Mouse (Mus musculus) mouse trophoblast stem cell (cell line): ENCODE data around the gene Itih1.

Source experiments
- in situ Hi-C, 2 experiments: fragments of 300-500 bp; cut with MseI, MboI; formaldehyde crosslinking; loops; 2 replicates in 1 of 2; 3 replicates in 1 of 2; pipeline ENCODE4 v1.15.1; 2025

The Itih1 gene

DNA sequence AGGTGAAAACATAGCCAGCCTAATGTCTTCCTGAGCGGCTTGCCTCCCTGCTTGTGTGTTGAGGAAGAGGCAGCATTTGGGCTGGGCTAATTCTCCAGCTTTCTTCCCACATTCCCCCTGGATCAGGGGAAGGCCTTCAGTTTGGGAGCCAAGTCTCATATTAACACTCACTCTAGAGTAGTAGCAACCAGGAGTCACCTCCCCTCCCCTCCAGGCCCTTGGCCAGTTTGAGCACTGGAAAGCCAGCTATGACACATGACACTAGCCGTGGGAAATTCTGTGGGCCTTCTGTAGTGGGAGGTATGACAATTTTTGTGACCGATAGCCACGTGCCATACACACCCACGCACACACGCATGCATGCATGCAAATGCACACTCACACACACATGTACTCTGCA, 37.1 kb downstream of the Itih1 start:
- in situ Hi-C loops = no loop called here

DNA sequence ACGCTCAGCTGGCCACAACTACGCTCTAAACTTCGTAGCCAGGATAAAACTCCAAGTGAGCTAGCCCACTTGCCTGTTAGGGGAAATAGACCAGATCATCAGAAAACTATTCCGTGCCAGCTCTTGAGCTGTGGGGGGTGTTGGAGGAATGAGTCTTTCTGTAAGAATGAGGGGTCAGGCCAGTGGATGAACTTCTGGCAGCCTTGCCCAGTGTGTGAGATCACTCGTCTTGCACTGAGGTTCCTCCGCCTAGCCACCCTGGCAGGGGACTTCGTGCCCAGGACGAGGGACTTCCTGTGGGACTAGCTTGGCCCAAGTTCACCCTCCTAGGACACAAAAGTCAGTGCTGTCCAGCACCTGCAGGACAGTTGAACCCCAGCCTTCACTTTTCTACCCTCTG, 38.8 kb downstream of the Itih1 start:
- in situ Hi-C loops = no loop called here

DNA sequence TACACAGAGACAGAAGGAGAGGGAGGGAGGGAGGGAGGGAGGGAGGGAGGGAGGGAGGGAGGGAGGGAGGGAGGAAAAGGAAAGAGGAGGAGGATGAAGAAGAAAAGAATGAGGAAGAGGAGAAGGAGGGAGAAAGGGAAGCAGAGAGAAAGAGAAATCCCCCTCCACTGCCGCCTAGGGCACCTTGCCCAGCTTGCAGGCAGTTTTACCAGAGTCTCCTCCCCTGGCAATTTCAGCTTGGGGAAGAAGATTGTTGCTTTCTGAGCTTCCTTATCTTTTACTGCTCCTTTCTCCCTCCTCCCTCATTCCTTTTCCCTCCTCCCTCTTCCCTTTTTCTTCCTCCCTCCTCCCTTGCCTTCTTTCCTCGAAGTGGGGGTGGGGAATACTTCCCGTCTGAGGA, 40.1 kb downstream of the Itih1 start:
- in situ Hi-C loops = no loop called here

DNA sequence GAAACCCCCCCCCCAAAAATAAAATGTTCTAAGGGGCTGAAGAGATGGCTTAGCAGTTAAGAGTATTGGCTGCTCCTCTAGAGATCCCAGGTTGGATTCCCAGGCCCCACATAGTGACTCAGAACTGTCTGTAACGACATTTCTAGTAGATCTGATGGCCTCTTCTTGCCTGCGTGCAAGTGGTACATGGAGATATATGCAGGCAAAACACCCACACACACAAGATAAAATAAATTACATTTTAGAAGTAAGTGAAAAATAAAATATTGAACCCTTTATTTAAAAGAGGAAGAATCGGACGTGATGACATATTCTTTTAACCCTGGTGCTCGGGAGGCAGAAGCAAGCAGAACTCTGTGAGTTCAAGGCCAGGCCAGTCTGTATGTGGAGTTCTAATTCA, 40.5 kb downstream of the Itih1 start:
- in situ Hi-C loops = no loop called here

DNA sequence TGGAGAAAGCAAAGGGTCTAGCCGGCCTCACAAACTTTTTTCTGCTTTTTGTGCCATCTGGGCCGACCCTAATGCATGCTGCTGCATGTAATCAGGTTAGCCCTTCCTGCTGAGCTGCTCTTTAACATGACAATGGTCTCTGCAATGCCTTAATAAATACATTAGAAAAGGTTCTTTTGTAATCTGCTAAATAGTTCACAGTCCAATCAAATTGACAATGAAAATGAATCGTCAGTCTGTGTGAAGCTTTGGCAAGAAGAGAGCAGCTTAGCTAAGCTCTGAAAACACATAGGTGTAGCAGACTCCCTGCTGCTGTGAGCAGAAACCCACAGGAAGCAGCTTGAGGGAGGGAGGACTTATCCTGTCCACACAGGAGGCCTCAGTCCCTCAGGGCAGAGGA, 43.1 kb downstream of the Itih1 start:
- in situ Hi-C loops = no loop called here

DNA sequence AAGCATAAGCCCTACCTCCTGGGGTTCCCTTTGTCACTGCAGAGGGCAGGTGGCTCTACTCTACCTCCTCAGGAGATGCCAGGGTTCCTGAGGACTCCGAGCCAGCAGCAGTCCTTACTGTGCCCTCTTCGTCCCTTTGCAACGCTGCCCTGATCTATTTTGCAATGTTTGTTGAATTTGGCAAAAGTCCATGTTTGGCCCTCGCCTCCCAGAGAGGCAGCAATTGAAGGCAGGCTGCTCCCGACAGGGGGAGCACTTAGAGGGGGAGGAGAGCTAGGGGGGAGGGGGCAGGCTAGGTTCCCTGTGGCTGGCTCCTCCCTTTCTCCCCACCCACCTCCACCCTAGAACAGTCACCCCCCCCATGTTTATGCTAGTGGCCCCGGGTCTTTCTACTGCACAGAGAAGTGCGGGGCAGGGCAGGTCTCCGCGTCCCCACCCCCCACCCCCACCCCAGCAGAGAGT, 54.8 kb downstream of the Itih1 start:
- in situ Hi-C loops = no loop called here

DNA sequence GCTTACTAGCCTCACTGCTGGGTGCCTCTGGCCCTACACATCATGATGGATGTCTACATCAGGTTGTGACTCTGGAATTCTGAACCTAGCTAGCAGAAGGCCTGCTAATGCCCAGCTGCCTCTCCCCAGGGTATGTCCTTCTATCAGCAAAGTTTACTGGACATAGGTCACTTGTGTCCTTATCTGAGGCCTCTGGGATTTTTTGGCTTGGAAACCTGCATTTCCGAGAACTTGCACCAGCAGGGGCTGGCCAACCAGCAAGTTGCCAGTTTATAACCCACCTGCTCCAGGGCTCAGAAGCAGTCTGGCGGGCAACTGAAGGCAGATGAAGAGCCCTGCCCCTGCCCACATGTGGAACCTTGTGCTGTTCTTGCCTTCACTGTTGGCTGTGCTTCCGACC, 56.9 kb downstream of the Itih1 start, which contains the start of gene Itih4:
TSS of gene Itih4 (plus strand) at position 273 of the 400 bp plus-strand sequence.
- in situ Hi-C loops = no loop called here

DNA sequence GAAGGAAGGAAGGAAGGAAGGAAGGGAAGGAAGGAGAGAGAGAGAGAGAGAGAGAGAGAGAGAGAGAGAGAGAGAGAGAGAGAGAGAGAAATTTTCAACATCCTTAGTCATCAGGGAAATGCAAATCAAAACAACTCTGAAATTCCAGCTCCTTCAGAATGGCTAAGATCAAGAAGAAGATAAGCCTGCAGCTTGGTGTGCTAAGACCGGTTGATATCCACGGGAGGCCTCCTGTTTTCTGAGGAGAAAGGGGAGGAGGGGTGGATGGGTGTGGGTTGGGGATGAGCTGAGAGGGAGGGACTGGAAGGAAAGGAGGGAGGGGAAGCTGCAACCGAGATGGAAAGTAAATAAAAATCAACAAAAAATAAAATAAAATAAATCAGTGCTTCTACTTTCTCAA, 57.8 kb downstream of the Itih1 start:
- in situ Hi-C loops = no loop called here

DNA sequence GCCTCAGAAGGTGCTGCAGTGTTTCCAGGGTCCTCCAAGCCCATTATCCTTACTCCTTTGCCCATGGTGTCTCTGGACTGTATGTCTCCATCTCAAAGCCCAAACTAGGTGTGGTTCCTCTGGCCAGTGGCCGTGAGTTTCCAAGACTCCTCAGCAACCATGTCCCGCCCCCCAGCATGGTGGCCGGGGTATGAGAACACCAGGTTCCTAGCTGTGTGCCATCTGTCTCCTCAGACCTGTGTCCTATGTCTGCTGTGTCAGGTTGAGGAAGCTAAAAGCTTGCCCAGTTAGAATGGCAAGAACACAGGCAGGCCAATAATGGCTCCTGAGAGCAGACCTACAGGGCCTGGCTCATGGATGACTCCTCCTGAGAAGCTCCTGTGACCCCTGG, 61.4 kb downstream of the Itih1 start:
- in situ Hi-C loops = no loop called here

DNA sequence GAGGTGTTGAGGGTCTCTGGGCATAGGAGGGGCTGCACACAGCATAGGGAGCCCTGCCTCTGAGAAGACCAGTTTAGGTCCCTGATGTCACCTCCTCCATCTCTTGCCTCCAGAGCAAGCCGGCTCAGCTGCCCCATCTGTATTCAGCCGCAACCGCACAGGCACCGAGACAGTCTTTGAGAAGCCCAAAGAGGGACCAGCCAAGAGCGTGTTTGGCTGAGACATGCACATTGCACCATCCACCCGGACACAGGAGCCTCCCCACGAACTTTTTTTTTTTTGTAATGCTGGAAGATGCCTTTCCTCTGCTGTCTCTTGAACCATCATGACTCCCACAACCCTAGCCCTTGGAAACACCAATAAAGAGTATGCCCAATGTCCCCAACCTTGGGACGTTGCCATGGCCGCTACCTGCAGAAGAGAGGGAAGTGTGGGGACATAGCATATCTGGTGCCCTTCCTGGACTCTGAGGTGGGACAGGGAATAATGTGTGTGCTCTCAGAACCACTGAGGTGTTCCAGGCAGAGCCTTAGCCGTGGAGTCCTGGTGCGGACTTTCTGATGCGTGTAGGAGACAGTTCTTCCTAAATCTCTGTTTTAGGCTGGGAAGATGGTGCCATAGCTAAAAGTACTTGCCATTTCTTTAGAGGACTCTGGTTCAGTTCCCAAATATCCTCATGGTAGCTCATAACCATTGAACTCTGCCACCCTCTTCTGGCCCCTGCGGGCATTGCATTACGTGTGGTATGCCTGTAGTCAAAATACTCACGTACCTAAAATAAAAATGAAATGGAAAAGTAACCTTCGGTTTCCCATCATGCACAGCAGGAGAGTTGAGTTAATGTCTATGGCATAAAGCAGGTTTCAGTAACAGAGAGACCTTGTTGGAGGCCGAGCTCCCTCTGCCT, 62.0 kb downstream of the Itih1 start:
- in situ Hi-C loops = no loop called here

DNA sequence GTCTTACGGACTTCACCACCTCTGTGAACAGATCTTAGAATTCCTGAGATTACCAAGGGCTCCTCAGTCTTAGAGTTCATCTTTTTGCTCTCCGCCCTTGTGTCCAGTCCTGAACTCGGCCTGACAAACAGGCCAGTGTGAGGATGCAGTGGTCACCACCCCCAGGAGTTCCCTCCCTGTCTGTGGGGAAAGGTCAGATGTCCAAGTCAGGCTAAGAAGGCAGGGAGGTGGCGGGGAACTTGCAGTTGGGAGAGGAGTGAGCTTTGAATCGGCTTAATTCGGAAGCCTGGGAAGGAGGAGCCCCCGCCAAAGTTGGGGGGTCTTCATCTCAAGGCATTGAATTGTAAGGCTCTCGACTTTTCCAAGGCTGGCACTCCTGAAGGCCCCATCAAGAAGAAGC, 62.8 kb downstream of the Itih1 start:
- in situ Hi-C loops = no loop called here

DNA sequence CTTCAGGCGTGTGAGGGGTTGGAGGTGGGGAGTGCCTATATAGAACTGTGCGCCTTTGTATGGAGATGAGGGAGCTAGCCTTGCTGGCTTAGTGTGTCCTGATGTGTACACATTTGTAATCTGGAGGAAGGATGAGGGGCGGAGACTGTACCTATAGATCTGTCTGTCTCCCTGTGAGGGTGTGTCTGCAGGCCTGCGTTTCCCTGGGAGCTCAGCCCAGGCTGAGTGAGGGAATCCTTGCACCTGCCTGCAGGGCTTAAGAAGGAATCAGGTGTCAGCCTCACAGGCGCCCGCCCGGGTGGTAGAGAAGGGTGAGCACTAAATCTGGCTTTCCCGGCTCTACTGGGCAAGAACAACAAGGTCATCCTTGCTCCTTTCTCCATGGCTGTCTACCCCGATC, 63.3 kb downstream of the Itih1 start:
- in situ Hi-C loops = no loop called here
